Mouse (Mus musculus) kidney, postnatal 14 days (tissue): ENCODE data around the gene Bean1.

Source experiments
- DNase-seq: peaks from one replicate; pipeline ENCODE4 v3.0.0; 2022; ENCODE audit warnings: mixed read lengths

Gene Bean1

DNA sequence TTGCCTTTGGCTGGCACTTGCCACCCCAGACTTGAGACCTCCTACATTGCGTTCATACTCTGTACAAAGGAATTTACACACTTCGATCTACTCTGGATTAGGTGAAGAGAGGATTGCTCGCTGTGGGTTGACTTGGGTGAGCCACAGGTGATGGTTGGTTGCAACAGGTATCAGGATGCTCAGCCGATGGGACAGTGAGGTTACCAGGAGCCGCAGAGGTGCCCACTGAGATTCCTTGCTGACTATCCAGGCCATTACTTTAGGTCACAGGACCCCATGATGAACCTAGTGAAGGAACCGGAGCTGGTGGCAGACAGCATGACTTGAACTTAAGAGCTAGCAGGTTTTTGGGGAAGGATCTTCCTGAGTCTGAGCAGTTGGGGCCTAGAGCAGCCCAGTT lies 2.2 kb downstream of the Bean1 start:
- no peak for DNase-seq

DNA sequence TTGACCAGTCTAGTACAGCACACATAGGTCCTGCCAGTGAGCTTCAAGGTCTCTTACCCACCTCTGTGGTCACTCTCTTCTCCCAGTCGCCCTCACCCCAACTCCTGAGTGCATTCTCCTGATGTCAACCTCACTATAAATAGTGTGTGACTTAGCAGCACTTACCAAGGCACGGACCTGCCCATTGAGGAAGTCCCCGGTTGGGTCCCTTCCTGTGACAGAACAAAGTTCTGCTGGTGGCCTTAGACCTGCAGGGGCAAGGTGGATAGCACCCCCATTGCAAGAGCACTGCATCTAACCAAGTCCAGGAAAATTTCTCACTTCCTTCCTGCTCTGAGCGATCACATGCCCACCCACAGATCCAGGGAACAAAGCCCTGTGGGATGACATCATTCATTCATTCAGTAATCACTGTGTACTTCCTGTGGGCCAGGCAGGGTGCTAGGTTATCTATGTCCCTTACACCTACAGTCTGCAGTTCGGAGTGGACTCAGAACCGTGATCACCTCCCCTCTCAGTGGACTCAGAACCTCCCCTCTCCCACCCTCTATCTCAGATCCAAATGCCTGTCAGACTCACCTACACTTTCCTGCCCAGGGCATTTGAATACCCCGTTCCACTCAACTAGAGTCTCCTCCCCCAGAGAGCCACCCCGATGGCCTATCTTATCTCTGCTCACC lies 5.7 kb downstream of the Bean1 start:
- DNase-seq: no peak

DNA sequence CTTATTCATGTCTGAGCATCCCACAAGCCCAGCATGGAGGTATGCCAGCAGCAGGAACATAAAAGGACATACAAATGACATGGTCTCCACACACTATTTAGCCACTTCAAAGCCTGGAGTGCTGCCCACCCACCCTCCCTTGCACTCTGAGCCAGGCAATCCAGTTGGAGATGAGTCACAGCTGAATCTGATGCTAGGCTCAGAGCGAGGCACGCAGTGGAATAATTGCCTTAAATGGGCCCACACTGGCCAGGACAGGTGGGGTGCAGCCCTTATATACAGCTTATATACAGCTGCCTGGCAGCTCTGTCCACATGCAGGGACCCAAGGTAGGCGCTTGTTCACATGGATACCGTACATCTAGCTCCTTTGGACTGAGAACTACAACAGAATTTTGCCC lies 6.8 kb downstream of the Bean1 start:
- no peak for DNase-seq

DNA sequence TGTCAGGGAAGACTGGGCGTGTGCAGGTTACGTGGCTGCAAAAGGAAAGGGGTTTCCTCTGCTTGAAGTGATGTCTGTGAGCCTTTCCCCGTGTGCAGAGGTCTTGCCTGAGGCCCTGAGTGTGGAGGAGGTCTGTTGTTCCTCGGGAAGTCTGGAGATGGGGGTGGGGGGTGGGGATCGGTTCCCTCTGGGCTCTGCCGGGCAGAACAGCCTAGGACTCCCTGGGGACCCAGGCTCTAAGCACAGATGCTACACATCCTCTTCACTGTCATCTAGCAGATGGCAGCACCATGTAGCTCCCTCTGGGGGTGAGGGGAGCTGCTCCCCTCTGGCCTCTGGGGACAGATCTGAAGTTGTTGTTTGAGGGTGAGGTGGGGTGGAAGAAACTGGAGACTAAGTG lies 14.7 kb downstream of the Bean1 start:
- DNase-seq: peak; percentile 11

DNA sequence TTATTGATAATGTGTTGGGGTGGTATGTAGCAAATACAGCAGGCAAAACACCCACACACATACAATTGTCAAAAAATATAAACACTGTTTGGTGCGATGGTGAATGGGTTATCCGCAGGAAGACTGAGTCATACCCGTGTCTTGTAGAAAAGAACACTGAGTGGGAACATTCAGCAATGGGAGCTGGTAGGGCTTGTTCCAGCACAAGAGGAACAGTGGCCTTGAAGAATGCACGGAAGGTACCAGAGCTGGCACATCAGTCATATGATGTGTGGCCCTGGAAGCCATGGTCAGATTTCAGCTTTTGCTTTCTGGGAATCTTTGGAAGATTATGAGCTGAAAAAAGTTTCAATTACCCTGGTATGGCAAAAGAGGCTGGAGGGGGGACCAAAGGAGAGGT lies 16.6 kb downstream of the Bean1 start:
- no peak for DNase-seq

DNA sequence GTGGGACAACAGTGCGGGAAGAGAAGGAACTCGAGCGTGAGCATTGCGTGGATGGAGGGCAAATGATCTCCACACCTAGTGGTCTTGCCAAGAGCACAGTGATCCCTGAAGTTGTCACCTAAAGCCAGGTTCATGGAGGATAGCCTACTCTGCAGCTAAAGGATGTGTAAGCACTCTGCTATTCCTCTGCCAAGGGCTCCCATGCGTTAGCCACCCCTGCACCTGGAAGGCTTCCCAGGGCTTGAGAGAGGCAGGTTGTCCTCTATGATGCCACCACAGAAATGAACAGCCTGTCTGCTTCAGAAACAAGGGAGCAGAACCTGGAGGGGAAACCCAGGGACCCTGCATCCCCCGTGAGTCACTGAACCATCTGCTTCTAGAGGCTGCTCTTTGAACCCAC lies 17.4 kb downstream of the Bean1 start:
- DNase-seq: no peak

DNA sequence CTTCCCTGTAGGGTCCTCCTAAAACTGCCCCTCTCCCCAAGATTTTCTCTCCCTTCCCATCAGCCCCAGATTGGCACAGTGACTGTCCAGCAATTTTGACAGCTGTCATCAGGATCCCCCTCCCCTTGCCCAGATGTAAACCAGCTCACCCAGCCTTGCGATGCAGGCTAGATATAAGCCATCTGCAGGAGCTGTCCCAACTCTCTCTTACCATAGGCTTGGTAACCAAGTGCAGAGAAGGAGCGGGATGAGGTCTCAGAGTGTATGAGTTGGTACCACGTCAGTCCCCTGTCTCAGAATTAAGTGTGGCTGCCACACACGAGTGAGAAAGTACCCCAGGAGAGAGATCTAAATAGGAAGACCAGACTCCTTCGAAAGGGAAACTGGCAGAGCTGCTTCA lies 18.2 kb downstream of the Bean1 start:
- DNase-seq: no peak

DNA sequence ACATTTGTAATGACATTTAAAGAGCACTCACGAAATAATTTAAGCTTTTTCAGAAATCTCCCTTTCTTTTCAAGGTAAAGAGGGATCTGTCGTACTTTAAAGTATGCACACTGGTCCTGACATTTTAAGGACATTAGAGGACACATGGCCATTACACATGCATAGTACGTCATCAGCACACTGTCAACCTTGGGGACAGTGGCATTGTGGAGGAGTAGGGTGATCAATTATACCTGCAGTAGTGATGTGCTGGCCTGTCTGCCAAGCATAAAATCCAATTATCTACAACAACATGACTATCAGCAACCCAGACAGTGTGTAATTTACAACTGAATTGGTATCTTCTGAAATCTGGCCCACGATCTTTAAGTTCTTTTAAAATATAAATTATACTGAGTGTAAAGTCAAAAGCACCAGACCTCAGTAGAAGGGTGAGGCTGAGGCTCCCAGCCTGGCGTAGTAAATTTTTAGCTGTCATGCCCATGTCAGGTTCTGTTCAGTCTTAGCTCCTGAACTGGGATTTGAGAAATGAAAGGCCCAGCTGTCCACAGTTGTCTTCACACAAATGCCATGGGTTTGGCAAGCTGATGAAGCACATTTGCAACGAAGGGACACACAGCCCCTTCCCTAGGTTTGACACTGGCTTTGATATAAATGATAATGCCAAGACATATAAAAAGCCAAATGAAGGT lies 20.7 kb downstream of the Bean1 start:
- DNase-seq: no peak

DNA sequence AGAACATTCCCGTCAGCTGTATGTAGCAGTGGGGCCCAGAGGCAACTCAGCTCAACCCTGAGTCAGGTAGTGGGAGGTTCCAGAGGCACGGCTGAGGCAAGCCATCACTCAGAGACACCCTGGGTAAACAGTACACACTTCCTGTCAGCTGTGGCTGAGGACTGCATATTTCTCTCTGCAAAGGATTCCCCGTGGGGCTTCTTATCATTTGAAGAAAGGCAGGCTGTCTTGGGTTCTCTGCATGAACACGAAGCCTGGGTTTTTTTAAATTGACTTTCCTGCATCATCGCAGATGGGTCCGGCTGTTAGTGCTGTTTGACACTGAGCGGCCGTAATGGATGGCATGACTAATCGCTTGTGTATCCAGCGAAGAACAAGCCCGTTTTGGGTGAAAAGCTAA lies 21.3 kb downstream of the Bean1 start:
- DNase-seq: peak; percentile 25

DNA sequence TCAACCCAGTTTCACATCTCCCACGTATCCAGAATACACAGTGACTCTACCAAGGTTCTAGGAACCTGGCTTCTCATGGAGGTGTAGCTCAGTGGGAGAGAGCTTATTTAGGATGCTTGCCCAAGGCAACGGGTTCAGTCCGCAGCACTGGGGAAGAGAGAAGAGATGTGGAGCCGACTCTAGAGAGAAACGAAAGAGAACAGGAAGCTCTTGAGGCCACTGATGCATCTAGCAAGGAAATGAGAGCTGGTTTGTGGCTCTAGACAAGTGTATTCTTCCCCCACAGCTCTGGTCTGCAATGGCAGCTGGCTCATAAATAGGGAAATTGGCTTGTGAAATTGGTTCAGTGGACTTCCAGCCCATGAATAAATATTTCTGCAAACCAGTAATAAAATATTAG lies 29.6 kb downstream of the Bean1 start:
- DNase-seq: no peak

DNA sequence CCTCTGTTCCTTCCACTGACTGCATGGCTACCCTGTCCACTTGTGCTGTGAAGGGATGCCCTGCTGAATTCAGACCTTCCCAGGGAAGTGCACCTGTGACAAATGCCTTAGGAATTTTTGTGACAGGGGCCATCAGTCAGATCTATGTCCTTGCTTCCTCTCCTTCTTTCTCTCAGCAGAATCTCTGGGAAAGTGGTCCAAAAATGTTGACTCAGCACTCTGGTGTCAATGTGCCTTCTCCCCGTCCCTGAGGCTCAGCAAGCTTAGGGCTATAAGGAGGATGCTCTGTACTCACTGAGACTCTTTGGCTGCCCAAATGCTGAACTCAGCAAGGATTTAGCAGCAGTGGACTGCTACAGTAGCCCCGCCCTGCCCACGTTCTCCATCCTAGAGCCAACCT lies 31.4 kb downstream of the Bean1 start:
- DNase-seq: no peak

DNA sequence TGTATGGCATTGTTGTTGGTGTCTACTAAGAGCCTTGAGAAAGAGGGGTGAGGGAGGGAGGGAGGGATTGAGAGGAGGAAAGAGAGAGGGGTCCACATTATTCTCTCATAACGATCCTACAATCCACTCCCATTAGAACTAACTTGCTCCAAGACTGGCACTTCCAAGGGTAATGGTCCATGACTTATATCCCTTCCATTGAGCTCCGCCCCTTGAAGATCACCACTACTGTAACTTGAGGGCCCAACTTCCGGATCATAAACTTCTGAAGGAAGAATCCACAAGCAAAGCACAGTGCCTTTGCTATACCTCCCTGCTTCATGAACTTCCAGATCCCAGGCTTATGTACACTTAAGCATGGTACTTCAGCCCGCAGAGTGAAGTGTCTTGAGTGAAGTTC lies 32.1 kb downstream of the Bean1 start:
- DNase-seq: no peak

DNA sequence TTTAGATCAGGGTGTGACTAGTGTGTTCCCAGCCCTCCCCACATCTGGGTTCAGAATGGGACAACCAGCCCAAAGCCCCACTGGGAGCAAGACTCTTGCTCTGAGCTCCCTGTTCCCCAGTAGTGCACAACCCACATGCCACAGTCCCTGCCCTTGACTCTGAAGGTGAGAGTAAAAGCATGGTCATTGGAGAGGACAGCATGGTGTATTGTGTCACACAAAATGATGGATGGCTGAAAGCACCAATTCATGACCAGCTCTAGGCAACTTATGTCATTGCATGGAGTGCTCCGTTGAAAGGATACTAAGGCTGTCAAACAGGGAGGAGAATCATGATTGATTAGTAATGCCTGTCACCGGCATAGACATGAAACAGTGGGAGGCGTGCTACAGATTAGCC lies 35.0 kb downstream of the Bean1 start:
- DNase-seq: no peak

DNA sequence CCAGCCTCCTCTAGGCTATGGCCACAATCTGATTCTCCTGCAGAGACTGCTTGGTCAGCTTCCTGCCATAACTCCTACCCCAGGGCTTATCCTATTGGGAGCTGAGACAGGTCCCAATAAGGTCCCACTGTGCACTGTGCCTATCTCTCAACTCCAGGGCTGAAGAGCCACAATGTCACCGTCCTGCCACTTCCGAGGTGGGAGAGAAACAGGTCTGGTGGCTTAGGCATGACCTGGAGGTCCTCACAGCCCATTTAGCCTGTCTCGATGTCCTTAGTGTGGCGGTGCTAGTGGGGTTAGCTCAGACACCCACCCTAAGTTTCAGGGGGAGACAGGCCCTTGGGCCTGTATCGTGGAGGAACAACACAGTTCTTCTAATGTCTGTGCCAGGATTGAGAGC lies 47.4 kb downstream of the Bean1 start:
- DNase-seq: no peak

DNA sequence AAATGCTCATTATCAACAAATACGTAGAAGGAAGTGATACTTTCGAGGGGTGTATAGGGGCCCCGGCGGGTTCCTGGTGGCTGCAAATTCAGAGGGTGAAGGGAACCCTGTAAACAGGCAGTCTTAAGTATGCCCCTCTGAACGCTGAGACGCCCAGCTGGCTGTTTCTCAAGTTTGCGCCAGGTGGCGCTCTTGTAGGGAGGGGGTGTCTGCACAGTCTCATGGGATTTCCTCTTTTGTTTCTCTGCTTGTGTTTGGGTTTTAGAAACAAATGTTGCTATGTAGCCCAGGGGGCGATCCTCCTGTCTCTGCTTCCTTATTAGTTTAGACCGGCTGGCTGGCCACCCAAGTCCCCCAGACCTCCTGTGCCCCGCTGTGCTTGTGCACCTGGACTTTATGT lies 48.8 kb downstream of the Bean1 start:
- DNase-seq: peak; percentile 20

DNA sequence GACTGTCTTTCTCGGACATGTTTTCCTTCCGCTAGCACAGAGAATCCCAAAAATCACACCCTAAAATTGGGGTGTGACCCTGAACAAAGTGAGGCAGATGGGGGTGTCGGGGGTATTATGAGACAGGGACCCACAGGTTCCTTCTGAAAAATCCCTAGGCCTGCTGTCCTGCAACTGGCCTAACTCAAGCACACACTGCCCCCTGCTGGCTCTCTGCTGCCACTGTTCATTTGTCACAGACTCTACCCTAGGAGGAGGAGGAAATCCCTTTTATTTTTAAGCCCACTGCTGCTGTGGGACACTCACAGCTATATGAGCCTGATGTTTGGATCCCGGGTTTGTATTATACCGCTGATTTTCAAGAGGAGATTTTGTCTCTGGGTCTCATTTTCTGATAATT lies 49.6 kb downstream of the Bean1 start:
- peak; percentile 78 for DNase-seq

DNA sequence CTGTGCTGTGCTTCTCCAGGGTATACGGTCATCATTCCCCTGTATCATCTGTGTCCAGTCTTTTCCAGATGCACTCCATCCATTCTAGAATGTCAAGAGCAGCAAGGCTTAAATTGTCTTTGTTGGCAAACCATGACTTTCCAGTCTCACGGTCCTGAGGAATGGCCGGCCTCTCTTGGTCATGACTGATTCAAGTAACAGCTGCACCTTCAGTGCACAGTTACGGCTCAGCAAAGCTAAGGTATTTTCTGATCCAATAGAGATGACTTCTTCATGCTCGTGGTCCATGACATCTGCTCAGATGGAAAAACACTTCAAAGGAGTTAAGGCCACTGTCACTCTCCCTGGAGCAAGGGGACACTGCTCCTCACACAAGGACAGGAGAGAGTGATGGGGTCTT lies 56.8 kb downstream of the Bean1 start:
- DNase-seq: no peak

DNA sequence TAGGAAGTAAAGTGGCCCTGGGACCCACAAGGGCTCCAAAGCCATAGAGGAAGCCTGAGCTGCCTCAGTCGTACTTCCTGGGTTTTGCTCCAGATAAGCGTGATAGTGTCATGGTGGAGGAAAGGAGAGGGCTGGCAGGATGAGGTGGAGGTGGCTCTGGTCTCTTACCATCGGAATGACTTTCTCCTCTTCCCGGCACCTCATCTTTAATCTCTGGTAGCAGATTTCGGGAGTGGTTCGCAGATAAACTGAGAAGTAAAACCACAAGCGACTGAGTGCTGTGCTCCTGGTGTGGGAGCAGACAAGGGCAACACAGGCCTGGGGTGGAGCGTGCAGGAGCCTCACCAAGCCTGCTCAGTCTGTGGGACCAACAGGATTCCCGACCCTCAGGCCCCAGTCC lies 60.1 kb downstream of the Bean1 start:
- no peak for DNase-seq

DNA sequence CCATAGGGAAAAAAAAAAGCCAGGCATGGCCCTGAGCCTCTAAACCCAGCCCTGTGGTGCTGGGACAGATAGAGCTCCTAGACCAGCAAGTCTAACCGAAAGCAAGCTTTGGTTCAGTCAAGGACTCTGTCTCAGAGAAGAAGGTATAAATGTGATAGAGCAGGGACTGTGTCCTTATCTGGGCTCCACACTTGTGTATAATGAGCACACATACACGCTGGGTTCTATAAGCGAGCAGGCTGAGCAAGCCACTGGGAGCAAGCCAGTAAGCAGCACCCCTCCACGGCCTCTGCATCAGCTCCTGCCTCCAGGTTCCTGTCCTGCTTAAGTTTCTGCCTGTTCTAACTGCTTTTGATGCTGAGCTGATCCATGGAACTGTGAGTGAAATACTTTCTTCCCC lies 61.8 kb downstream of the Bean1 start:
- DNase-seq: no peak

DNA sequence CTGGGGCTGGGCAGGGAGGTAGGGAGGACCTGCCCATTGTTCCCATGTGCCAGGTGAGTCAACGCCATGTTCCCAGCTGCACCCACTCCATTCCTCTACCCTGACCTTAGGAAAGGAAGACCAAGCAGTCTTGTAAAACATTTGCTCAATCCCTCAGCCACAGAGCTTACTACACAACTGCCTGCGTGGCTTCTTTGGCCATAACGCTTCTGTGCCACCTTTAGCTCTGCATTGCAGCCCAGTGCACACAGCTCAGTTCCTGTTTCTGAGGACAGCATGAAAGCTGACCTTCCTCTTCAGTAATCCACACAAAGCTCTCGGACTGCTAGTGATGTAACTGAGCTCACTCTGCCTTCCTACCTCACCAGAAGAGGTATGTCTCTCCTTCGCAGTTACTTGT lies 62.7 kb downstream of the Bean1 start:
- no peak for DNase-seq

DNA sequence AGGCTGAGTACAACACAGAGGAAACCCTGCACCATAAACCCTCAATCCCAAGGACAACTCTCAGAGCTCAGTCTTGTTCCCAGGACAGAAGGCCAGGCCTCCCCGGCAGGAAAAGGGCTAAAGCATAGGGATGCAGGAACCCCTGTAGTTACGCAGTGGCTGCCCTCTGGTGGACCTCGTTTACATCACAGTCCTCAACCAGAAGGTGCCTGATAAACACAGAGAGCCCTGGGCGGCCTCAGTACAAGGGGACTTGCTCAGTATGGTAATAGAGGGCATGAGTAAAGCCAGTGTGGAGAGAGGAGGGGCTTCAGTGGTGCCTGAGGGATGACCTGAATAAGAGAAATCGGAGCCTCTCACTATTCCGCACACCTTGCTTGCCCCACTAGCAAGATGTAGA lies 64.3 kb downstream of the Bean1 start:
- DNase-seq: no peak

DNA sequence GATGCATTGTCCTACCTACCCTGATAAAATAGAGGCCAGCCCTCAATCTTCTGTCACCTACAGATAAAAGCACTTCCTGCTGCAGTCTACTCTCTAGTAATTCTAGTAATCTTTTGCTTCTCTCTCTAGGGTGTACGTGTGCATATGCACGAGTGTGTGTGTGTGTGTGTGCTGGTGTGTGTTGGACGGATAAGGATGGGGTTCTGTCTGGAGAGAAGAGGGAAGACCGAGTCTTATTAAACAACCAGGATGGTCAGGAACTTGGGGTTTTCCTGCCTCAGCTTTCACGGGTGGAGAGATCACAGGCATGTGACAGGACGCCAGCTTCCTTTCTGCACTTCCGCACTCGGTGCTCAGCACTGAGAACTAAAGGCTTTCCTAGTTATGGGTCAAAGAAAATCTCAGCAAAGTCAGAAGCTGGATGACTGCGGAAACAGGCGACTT lies 69.2 kb downstream of the Bean1 start:
- DNase-seq: peak; percentile 9

DNA sequence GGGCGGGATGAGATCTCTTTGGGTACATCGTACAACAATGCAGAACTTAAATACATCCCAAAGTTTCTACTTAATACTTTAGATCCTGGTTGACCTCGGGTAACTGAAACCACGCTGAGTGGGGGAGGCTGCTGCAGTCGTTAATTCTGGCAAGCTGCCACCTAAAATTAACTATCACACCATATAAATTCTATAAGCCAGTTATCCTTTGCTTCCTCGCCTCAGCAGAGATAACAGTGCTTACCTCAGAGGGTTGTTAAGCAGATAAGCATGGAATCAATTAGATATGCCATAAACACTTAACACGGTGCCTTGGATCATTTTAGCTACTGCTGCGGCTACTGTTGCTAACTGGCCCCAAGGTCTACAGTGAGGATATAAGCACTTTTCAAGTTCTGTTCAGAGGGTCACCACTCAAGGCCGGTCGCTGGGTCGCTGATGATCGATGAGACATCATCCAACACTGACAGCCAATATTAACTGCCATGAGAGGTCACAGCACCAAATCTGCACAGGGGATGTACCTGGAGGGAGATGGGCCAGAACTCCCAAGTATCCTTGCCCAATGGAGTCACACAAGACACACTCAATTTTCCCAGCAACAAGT lies 71.9 kb downstream of the Bean1 start:
- no peak for DNase-seq

DNA sequence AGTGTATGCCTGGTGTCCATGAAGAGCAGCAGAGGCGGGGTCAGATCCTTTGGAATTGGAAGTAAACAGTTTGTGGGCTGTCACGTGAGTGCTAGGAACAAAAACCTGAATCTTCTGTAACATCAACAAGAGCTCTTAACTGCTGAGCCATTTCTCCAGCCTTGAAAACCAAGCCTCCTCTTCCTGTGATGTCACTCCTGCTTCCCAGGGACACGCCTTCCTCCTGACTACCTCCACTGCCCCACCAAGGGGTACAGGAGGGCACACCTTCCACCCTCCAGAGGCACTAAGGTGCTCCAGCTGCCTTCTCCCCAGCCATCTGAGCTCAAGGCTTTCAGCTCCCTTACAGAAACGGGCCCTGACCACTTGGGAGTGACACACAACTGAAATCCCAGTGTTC lies 76.4 kb downstream of the Bean1 start:
- no peak for DNase-seq
